Mouse (Mus musculus) hindlimb bud, embryonic 11.5 days (tissue): ENCODE measurements at regions not wholly inside any gene's neighbourhood (a gene's known extent, or its start where the extent isn't known, plus 50 kb on each side); places are given as distances from the start of the nearest gene placed in this dataset.

ENCODE experiments used
- DNase-seq: peaks from one replicate; pipeline ENCODE4 v3.0.0-alpha.2; 2012; ENCODE audit warnings: low read depth, low spot score; ENCODE audit errors: extremely low spot score

- no peak for DNase-seq
These were observed 348.6 kb downstream of the Ankrd7 start for GRCm38 (mm10) chr6:19214700-19215099.

- no peak for DNase-seq
These were observed 349.0 kb downstream of the Ankrd7 start for GRCm38 (mm10) chr6:19215124-19215523.

- DNase-seq, result peak; percentile 3
These were observed 398.1 kb downstream of the Ankrd7 start for GRCm38 (mm10) chr6:19264075-19264819.

GRCm38 (mm10) chr6:19273207-19273606 lies 407.1 kb downstream of the Ankrd7 start:
- no peak for DNase-seq

GRCm38 (mm10) chr6:19282682-19283333 lies 416.7 kb downstream of the Ankrd7 start:
- no peak for DNase-seq

GRCm38 (mm10) chr6:19332659-19333058 lies 466.5 kb downstream of the Ankrd7 start:
- no peak for DNase-seq

GRCm38 (mm10) chr6:19335653-19336052 lies 469.5 kb downstream of the Ankrd7 start:
- DNase-seq, result no peak

- no peak for DNase-seq
These were observed 472.4 kb downstream of the Ankrd7 start for GRCm38 (mm10) chr6:19338470-19338869.
